ENCODE assay signal across 9 mouse cellular contexts in the genomic region with DNA sequence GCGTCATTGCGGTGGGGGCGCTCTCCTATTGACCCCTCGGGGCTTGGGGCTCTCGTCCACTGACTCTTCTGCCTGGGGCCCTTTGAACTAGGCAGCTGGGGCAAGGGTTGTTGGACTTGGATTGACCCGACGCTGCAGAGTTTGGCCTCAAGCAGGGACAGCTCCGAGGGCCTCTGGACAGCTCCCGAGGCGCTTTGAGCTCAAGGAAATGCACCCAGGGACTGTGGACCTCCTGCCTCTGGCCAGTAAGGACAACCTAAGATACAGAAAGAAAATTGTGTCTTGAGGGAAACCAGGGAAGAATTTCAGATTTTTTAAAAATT. TPM values are rescaled to one million over a fixed set of nuclear protein-coding genes. Genes with fewer than 3 reads are reported as not detected.
DNase-seq lines count a peak whose midpoint lies in the region; ATAC-seq and TF ChIP-seq lines count a peak whose summit lies in the region.
"Had no signal": no experiment of that assay in that cellular context is flagged by ENCODE, and none has a peak within 500 bp of the region (broad histone marks: within the 10 kb centered on the region; RNA-seq: fewer than 3 reads in every experiment).

No protein-coding gene starts in this region.

- peak overlapping the region; percentile 80 for H3K9ac ChIP-seq in heart, embryonic 14.5 days (ENCODE audit: low read length)

- H3K27ac ChIP-seq in heart, embryonic 14.5 days (replicated peaks in 1 of 2; ENCODE audit: control insufficient read depth in 1 of 2, insufficient read depth in 1 of 2, low read depth in 2 of 2, low read length in 2 of 2) = no peak overlapping the region; a peak in 1 of 4 replicates
- peak overlapping the region; percentile 100 for H3K27ac ChIP-seq in bone marrow, adult 2 months (ENCODE audit: control insufficient read depth, insufficient read depth, low read depth, low read length, poor library complexity)
- H3K27ac ChIP-seq in hindbrain, embryonic 10.5 days = peak overlapping the region; percentile 91

- peaks cover 0 to 2% of the 10 kb centered on the region in 2 experiments; a peak in 1 of 4 replicates for H3K4me1 ChIP-seq in heart, embryonic 14.5 days (ENCODE audit: control insufficient read depth in 2 of 2, insufficient read depth in 2 of 2, low read length in 2 of 2)
- H3K4me1 ChIP-seq in bone marrow, adult 2 months (ENCODE audit: control insufficient read depth, insufficient read depth, low read length) = peaks cover 4% of the 10 kb centered on the region; the same call in 1 of the 2 replicates
- peaks cover 20% of the 10 kb centered on the region; the same call in 1 of the 2 replicates for H3K4me1 ChIP-seq in hindbrain, embryonic 10.5 days (replicated peaks)

- H3K9me3 ChIP-seq in heart, embryonic 14.5 days (ENCODE audit: control insufficient read depth, low read length) = no peaks in the 10 kb centered on the region
- no peaks in the 10 kb centered on the region for H3K9me3 ChIP-seq in hindbrain, embryonic 10.5 days

- WGBS in heart, embryonic 14.5 days = 1% methylated on average over 9 of the region's 10 CpGs
- WGBS in bone marrow, adult 2 months = 3% methylated on average over 10 of the region's 10 CpGs
- 1% methylated on average over 10 of the region's 10 CpGs for WGBS in hindbrain, embryonic 10.5 days

- H3K4me3 ChIP-seq in heart, embryonic 14.5 days (ENCODE audit: control insufficient read depth in 1 of 2, insufficient read depth in 1 of 2, low read depth in 1 of 2, low read length in 2 of 2) = peak overlapping the region; percentile 54 to 82
- peak overlapping the region; percentile 88 for H3K4me3 ChIP-seq in bone marrow, adult 2 months (replicated peaks; ENCODE audit: control insufficient read depth, low read depth, low read length)
- H3K4me3 ChIP-seq in hindbrain, embryonic 10.5 days = peak overlapping the region; percentile 71

- no peak for DNase-seq in heart, adult 8-10 months (ENCODE audit: low spot score)
- DNase-seq in hindbrain, embryonic 10.5 days (ENCODE audit: low spot score) = no peak
- peak; percentile 33 for DNase-seq in mesoderm, embryonic 11.5 days (ENCODE audit: low read depth, low spot score)
- no peak for DNase-seq in urinary bladder, postnatal 4 days (ENCODE audit: low spot score in 2 of 2)
- no peak for DNase-seq in layer of hippocampus, adult 18-20 months (ENCODE audit: low spot score in 2 of 2)
- no peak for DNase-seq in retina, embryonic 14.5 days (ENCODE audit: low spot score)

- ATAC-seq in heart, embryonic 14.5 days (ENCODE audit: insufficient number of reproducible peaks, insufficient read depth, low FRiP score, low read depth) = no peak

- H3K36me3 ChIP-seq in heart, embryonic 14.5 days (ENCODE audit: control insufficient read depth, insufficient read depth, low read length) = no peaks in the 10 kb centered on the region
- H3K36me3 ChIP-seq in hindbrain, embryonic 10.5 days = no peaks in the 10 kb centered on the region
- H3K36me3 ChIP-seq: G1E had no signal

- no peak for TF ChIP-seq CTCF in bone marrow, adult 2 months (IDR thresholded peaks at IDR 0.05; ENCODE audit: control insufficient read depth, insufficient read depth, low read length)

- peaks cover 9% of the 10 kb centered on the region; the same call in 1 of the 2 replicates for H3K27me3 ChIP-seq in heart, embryonic 14.5 days (ENCODE audit: control insufficient read depth, insufficient read depth, low read length)
- H3K27me3 ChIP-seq in hindbrain, embryonic 10.5 days (ENCODE audit: insufficient read depth, poor library complexity, severe bottlenecking) = peaks cover 18% of the 10 kb centered on the region

- peak overlapping the region; percentile 99 for H3K4me2 ChIP-seq in heart, embryonic 14.5 days (ENCODE audit: low read length)

- TF ChIP-seq POLR2A in bone marrow, adult 2 months (IDR thresholded peaks at IDR 0.05; ENCODE audit: borderline replicate concordance, control insufficient read depth, low read depth, low read length) = no peak

RNA-seq across cellular contexts. Expression of a gene that starts 1.2 kb away (rescaled TPM):
- 10.4 and 12.7 TPM in 2 replicates for polyA plus RNA-seq in heart, embryonic 14.5 days (2014; fragmentation: Nextera tagmentation; extraction: Ambion mirVana)
- total RNA-seq in heart, adult 8-10 months (2022) = 1 to 10 TPM; 7.0 to 9.4 (median 7.7) TPM
- 7.1 and 13.2 TPM in 2 replicates for polyA plus RNA-seq in bone marrow, adult 2 months (2011; ENCODE audit: insufficient read depth, insufficient read length, low replicate concordance, missing spikeins)
- 12.5 and 19.2 TPM in 2 replicates for polyA plus RNA-seq in hindbrain, embryonic 10.5 days (2016; fragmentation: Nextera tagmentation; extraction: Ambion mirVana)
- total RNA-seq in layer of hippocampus, adult 18-20 months (2021) = 10 to 100 TPM; 28.9 to 29.8 TPM
- polyA plus RNA-seq: G1E had no signal

Comparison
In these comparisons a context has a peak if more than half of its experiments do, and no peak if none do; other contexts are left out.
1. H3K27ac ChIP-seq: peak in bone marrow, adult 2 months (single experiment) and hindbrain, embryonic 10.5 days (single experiment); none in heart, embryonic 14.5 days (0 of 2).
2. Peak in every context shown above with its lines, with median percentiles within 50 percentile points of each other: H3K4me3 ChIP-seq.